Mouse (Mus musculus): ENCODE results near the gene Gm12253. TPM values are rescaled to one million over a fixed set of nuclear protein-coding genes. Genes with fewer than 3 reads are reported as not detected.

Gm12253 gene
- total RNA-seq (2021) (not detected), polyA plus RNA-seq (2012; rRNA removed) (not detected in 2 replicates)
- long read RNA-seq, result 0 reads

GRCm38 (mm10) chr11:58432259-58432658, at the start of gene Gm12253:
Gm12253 (plus strand) TSS chr11:58432559.
- Histone ChIP-seq H3K27me3 (ENCODE audit: control insufficient read depth, insufficient read depth, low read length) (no peaks in the 10 kb centered on the region; the same call in 1 of the 2 replicates), H3K9ac (ENCODE audit: low read depth, low read length) (no peak within 1 kb of the TSS), H3K36me3 (ENCODE audit: control insufficient read depth, insufficient read depth, low read length) (no peaks in the 10 kb centered on the region), H3K4me1 (ENCODE audit: control insufficient read depth, insufficient read depth, low read length) (no peaks in the 10 kb centered on the region), H3K79me2 (replicated peaks; ENCODE audit: control insufficient read depth, insufficient read depth, low read length) (no peaks in the 10 kb centered on the region), H3K27ac (no peak within 1 kb of the TSS), H3K4me3 (no peak within 1 kb of the TSS)
- no peak for TF ChIP-seq EP300 (IDR thresholded peaks at IDR 0.05; ENCODE audit: insufficient read depth, low read depth, low read length)
- TF ChIP-seq POLR2A (IDR thresholded peaks at IDR 0.05; ENCODE audit: insufficient read depth, low read depth, low read length), result no peak
- no peak for TF ChIP-seq CTCF (IDR thresholded peaks at IDR 0.05)
- WGBS, result 76% methylated on average over 3 of the region's 3 CpGs
- intact Hi-C loops (cut with DNase I), result no loop called here
- no peak for DNase-seq

- no peak overlapping the region for H3K9ac ChIP-seq (ENCODE audit: low read depth, low read length)
- H3K79me2 ChIP-seq (replicated peaks; ENCODE audit: control insufficient read depth, insufficient read depth, low read length), result no peaks in the 10 kb centered on the region
- no peaks in the 10 kb centered on the region for H3K27me3 ChIP-seq (ENCODE audit: control insufficient read depth, insufficient read depth, low read length)
- no peak for DNase-seq
- no peaks in the 10 kb centered on the region for H3K4me1 ChIP-seq (ENCODE audit: control insufficient read depth, insufficient read depth, low read length)
- WGBS, result 63% methylated on average over 6 of the region's 6 CpGs
- intact Hi-C loops (cut with DNase I), result loop anchor here (5.0 kb wide), 1 partner anchor 187 kb away; no protein-coding TSS in a partner anchor
- H3K27ac ChIP-seq, result no peak overlapping the region
- H3K4me3 ChIP-seq, result no peak overlapping the region
- TF ChIP-seq CTCF (IDR thresholded peaks at IDR 0.05) (no peak), EP300 (IDR thresholded peaks at IDR 0.05; ENCODE audit: insufficient read depth, low read depth, low read length) (no peak), POLR2A (IDR thresholded peaks at IDR 0.05; ENCODE audit: insufficient read depth, low read depth, low read length) (no peak)
- no peaks in the 10 kb centered on the region for H3K36me3 ChIP-seq (ENCODE audit: control insufficient read depth, insufficient read depth, low read length)
Observed at GRCm38 (mm10) chr11:58399985-58400645, 32.2 kb upstream of the Gm12253 start.

- 65% methylated on average over 5 of the region's 5 CpGs for WGBS
- H3K36me3 ChIP-seq (ENCODE audit: control insufficient read depth, insufficient read depth, low read length), result no peaks in the 10 kb centered on the region
- no peaks in the 10 kb centered on the region for H3K27me3 ChIP-seq (ENCODE audit: control insufficient read depth, insufficient read depth, low read length)
- TF ChIP-seq CTCF (IDR thresholded peaks at IDR 0.05) (no peak), POLR2A (IDR thresholded peaks at IDR 0.05; ENCODE audit: insufficient read depth, low read depth, low read length) (no peak), EP300 (IDR thresholded peaks at IDR 0.05; ENCODE audit: insufficient read depth, low read depth, low read length) (no peak)
- intact Hi-C loops (cut with DNase I), result loop anchor here (5.0 kb wide), 1 partner anchor 187 kb away; no protein-coding TSS in a partner anchor
- H3K4me1 ChIP-seq (ENCODE audit: control insufficient read depth, insufficient read depth, low read length), result no peaks in the 10 kb centered on the region
- H3K4me3 ChIP-seq, result no peak overlapping the region
- no peaks in the 10 kb centered on the region for H3K79me2 ChIP-seq (replicated peaks; ENCODE audit: control insufficient read depth, insufficient read depth, low read length)
- no peak overlapping the region for H3K9ac ChIP-seq (ENCODE audit: low read depth, low read length)
- no peak overlapping the region for H3K27ac ChIP-seq
- DNase-seq, result no peak
Observed at GRCm38 (mm10) chr11:58400655-58401054, 31.7 kb upstream of the Gm12253 start.

GRCm38 (mm10) chr11:58408066-58408465, 24.3 kb upstream of the Gm12253 start:
- Histone ChIP-seq H3K27ac (no peak overlapping the region), H3K36me3 (ENCODE audit: control insufficient read depth, insufficient read depth, low read length) (no peaks in the 10 kb centered on the region), H3K4me3 (no peak overlapping the region), H3K79me2 (replicated peaks; ENCODE audit: control insufficient read depth, insufficient read depth, low read length) (no peaks in the 10 kb centered on the region), H3K27me3 (ENCODE audit: control insufficient read depth, insufficient read depth, low read length) (no peaks in the 10 kb centered on the region), H3K9ac (ENCODE audit: low read depth, low read length) (no peak overlapping the region), H3K4me1 (ENCODE audit: control insufficient read depth, insufficient read depth, low read length) (no peaks in the 10 kb centered on the region)
- no peak for TF ChIP-seq CTCF (IDR thresholded peaks at IDR 0.05)
- no peak for TF ChIP-seq POLR2A (IDR thresholded peaks at IDR 0.05; ENCODE audit: insufficient read depth, low read depth, low read length)
- no peak for TF ChIP-seq EP300 (IDR thresholded peaks at IDR 0.05; ENCODE audit: insufficient read depth, low read depth, low read length)
- DNase-seq, result no peak
- intact Hi-C loops (cut with DNase I), result no loop called here
- WGBS, result 49% methylated on average over 3 of the region's 3 CpGs

- intact Hi-C loops (cut with DNase I), result no loop called here
- Histone ChIP-seq H3K4me1 (ENCODE audit: control insufficient read depth, insufficient read depth, low read length) (no peaks in the 10 kb centered on the region; the same call in 1 of the 2 replicates), H3K27me3 (ENCODE audit: control insufficient read depth, insufficient read depth, low read length) (no peaks in the 10 kb centered on the region; the same call in 1 of the 2 replicates), H3K27ac (no peak overlapping the region), H3K36me3 (ENCODE audit: control insufficient read depth, insufficient read depth, low read length) (no peaks in the 10 kb centered on the region), H3K9ac (ENCODE audit: low read depth, low read length) (no peak overlapping the region), H3K4me3 (no peak overlapping the region), H3K79me2 (replicated peaks; ENCODE audit: control insufficient read depth, insufficient read depth, low read length) (no peaks in the 10 kb centered on the region)
- WGBS, result 58% methylated on average over 3 of the region's 3 CpGs
- TF ChIP-seq EP300 (IDR thresholded peaks at IDR 0.05; ENCODE audit: insufficient read depth, low read depth, low read length) (no peak), CTCF (IDR thresholded peaks at IDR 0.05) (no peak), POLR2A (IDR thresholded peaks at IDR 0.05; ENCODE audit: insufficient read depth, low read depth, low read length) (no peak)
- no peak for DNase-seq
Observed at GRCm38 (mm10) chr11:58418336-58418735, 14.0 kb upstream of the Gm12253 start.

GRCm38 (mm10) chr11:58420815-58421214, 11.5 kb upstream of the Gm12253 start, which contains the start of gene 1810065E05Rik:
1810065E05Rik (plus strand) TSS chr11:58421111.
- Histone ChIP-seq H3K4me3 (no peak within 1 kb of the TSS), H3K27me3 (ENCODE audit: control insufficient read depth, insufficient read depth, low read length) (no peaks in the 10 kb centered on the region; the same call in 1 of the 2 replicates), H3K79me2 (replicated peaks; ENCODE audit: control insufficient read depth, insufficient read depth, low read length) (no peaks in the 10 kb centered on the region), H3K36me3 (ENCODE audit: control insufficient read depth, insufficient read depth, low read length) (no peaks in the 10 kb centered on the region), H3K9ac (ENCODE audit: low read depth, low read length) (no peak within 1 kb of the TSS), H3K4me1 (ENCODE audit: control insufficient read depth, insufficient read depth, low read length) (no peaks in the 10 kb centered on the region; the same call in 1 of the 2 replicates), H3K27ac (no peak within 1 kb of the TSS)
- WGBS, result 48% methylated on average over 1 of the region's 1 CpGs
- no peak for TF ChIP-seq POLR2A (IDR thresholded peaks at IDR 0.05; ENCODE audit: insufficient read depth, low read depth, low read length)
- TF ChIP-seq CTCF (IDR thresholded peaks at IDR 0.05), result no peak
- TF ChIP-seq EP300 (IDR thresholded peaks at IDR 0.05; ENCODE audit: insufficient read depth, low read depth, low read length), result no peak
- intact Hi-C loops (cut with DNase I), result no loop called here
- no peak for DNase-seq
